Comparison of ENCODE assay signal across 8 mouse cellular contexts in the genomic region with DNA sequence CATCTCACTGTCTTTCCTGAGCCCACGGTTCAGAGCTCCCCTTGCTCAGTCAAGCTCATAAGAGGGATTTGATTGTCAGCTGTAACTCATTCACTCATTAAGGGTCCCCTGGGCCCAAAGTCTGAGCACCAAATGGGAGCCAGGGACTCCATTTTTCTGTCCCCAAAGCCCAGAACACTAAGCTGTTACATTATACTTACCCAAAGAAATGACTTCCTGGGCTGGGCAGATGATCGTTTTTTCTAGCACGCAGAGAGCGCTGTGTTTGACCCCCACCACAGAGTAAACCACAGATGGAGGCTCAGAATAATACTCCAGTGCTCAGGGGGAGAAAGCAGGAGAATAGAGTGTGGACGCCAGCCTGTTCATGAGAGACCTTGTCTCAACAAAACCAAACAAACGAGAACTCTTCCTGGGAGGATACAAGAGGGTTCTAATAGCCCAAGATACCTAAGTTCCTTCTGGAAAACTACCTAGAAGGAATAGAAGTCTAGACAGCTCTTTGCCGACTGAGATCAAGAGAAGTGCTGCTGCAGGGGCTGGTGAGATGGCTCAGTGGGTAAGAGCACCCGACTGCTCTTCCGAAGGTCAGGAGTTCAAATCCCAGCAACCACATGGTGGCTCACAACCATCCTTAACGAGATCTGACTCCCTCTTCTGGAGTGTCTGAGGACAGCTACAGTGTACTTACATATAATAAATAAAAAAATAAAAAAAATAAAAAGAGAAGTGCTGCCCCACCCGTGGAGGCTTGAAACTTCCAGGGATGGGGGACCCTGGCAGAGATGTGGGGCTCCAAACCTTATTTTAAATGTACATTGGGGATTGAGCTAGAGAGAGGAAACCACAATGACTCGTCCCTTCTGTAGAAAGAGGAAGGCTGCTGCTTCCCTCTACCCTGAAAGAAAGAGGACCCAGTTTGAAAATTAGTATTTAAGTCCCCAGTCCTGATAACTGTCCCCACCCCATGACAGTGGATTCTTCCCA. TPM values are rescaled to one million over a fixed set of nuclear protein-coding genes. Genes with fewer than 3 reads are reported as not detected.
DNase-seq lines count a peak whose midpoint lies in the region; ATAC-seq and TF ChIP-seq lines count a peak whose summit lies in the region.

No protein-coding gene starts in this region.

- H3K4me3 ChIP-seq in liver, adult 2 months (ENCODE audit: insufficient read depth, low read depth, low read length) = peak overlapping the region; percentile 69
- peak overlapping the region; percentile 81 for H3K4me3 ChIP-seq in embryonic facial prominence, embryonic 12.5 days
- peak overlapping the region; percentile 83 for H3K4me3 ChIP-seq in intestine, postnatal 0 days (ENCODE audit: low read depth, low read length)
- H3K4me3 ChIP-seq in neural tube, embryonic 13.5 days = peak overlapping the region; percentile 58

- peak overlapping the region; percentile 84 for H3K4me2 ChIP-seq in embryonic facial prominence, embryonic 12.5 days (replicated peaks)
- peak overlapping the region; percentile 90 for H3K4me2 ChIP-seq in intestine, postnatal 0 days (replicated peaks; ENCODE audit: low read depth)
- H3K4me2 ChIP-seq in neural tube, embryonic 13.5 days = peak overlapping the region; percentile 65

- ATAC-seq in embryonic facial prominence, embryonic 12.5 days (ENCODE audit: insufficient number of reproducible peaks, insufficient read depth, low FRiP score, low TSS enrichment) = no peak; the same call in 1 of the 2 replicates
- no peak for ATAC-seq in intestine, postnatal 0 days
- peak; percentile 60; the same call in 1 of the 2 replicates for ATAC-seq in neural tube, embryonic 13.5 days (ENCODE audit: low read depth)

- peak overlapping the region; percentile 21; the same call in 1 of the 2 replicates for H3K27ac ChIP-seq in liver, adult 2 months (replicated peaks; ENCODE audit: insufficient read depth, low read depth, low read length)
- peak overlapping the region; percentile 67 for H3K27ac ChIP-seq in embryonic facial prominence, embryonic 12.5 days
- no peak overlapping the region for H3K27ac ChIP-seq in intestine, postnatal 0 days (ENCODE audit: low read depth, low read length)
- H3K27ac ChIP-seq in neural tube, embryonic 13.5 days (replicated peaks) = peak overlapping the region; percentile 75

- no peaks in the 10 kb centered on the region for H3K27me3 ChIP-seq in liver, adult 2 months (ENCODE audit: control insufficient read depth, insufficient read depth, low read length)
- H3K27me3 ChIP-seq in embryonic facial prominence, embryonic 12.5 days = no peaks in the 10 kb centered on the region
- no peaks in the 10 kb centered on the region for H3K27me3 ChIP-seq in intestine, postnatal 0 days (replicated peaks; ENCODE audit: control insufficient read depth, insufficient read depth, low read length)
- peaks cover 6% of the 10 kb centered on the region; the same call in 1 of the 2 replicates for H3K27me3 ChIP-seq in neural tube, embryonic 13.5 days

- 70% methylated on average over 12 of the region's 12 CpGs for WGBS in liver, adult 2 months
- 57% methylated on average over 12 of the region's 12 CpGs for WGBS in embryonic facial prominence, embryonic 12.5 days
- WGBS in intestine, postnatal 0 days = 60% methylated on average over 12 of the region's 12 CpGs
- 55% methylated on average over 12 of the region's 12 CpGs for WGBS in neural tube, embryonic 13.5 days

- DNase-seq in liver, adult 2 months (ENCODE audit: extremely low read depth, low read depth, low spot score) = no peak
- DNase-seq in liver = no peak
- DNase-seq in gastrocnemius, adult 8-10 months (ENCODE audit: low spot score in 2 of 2) = no peak
- DNase-seq in MN1 (ENCODE audit: low spot score) = no peak
- DNase-seq in right cerebral cortex, postnatal 36 days (ENCODE audit: low spot score in 2 of 2) = no peak

- H3K4me1 ChIP-seq in liver, adult 2 months (ENCODE audit: control insufficient read depth, insufficient read depth, low read length) = no peaks in the 10 kb centered on the region; the same call in 1 of the 2 replicates
- peaks cover 14% of the 10 kb centered on the region; the same call in 1 of the 2 replicates for H3K4me1 ChIP-seq in embryonic facial prominence, embryonic 12.5 days
- H3K4me1 ChIP-seq in intestine, postnatal 0 days (replicated peaks; ENCODE audit: control insufficient read depth, insufficient read depth, low read length) = peaks cover 11% of the 10 kb centered on the region
- peaks cover 38% of the 10 kb centered on the region for H3K4me1 ChIP-seq in neural tube, embryonic 13.5 days (replicated peaks)

- TF ChIP-seq POLR2A in liver, adult 2 months (IDR thresholded peaks at IDR 0.05; ENCODE audit: extremely low read depth, insufficient read depth, low read length) = no peak

- H3K79me2 ChIP-seq in liver, adult 2 months (ENCODE audit: control insufficient read depth, insufficient read depth, low read length) = no peaks in the 10 kb centered on the region

- TF ChIP-seq CTCF in liver, adult 2 months (IDR thresholded peaks at IDR 0.05; ENCODE audit: low read depth, low read length) = no peak
- no peak for TF ChIP-seq CTCF in intestine, postnatal 0 days (IDR thresholded peaks at IDR 0.05; ENCODE audit: low read depth)

- no peaks in the 10 kb centered on the region for H3K9me3 ChIP-seq in embryonic facial prominence, embryonic 12.5 days
- no peaks in the 10 kb centered on the region for H3K9me3 ChIP-seq in intestine, postnatal 0 days (ENCODE audit: control insufficient read depth)
- no peaks in the 10 kb centered on the region for H3K9me3 ChIP-seq in neural tube, embryonic 13.5 days

- no peaks in the 10 kb centered on the region for H3K36me3 ChIP-seq in liver, adult 2 months (ENCODE audit: control insufficient read depth, insufficient read depth, low read length)
- no peaks in the 10 kb centered on the region for H3K36me3 ChIP-seq in embryonic facial prominence, embryonic 12.5 days
- peaks cover 8% of the 10 kb centered on the region; the same call in 1 of the 2 replicates for H3K36me3 ChIP-seq in intestine, postnatal 0 days (ENCODE audit: control insufficient read depth, insufficient read depth)
- H3K36me3 ChIP-seq in neural tube, embryonic 13.5 days = no peaks in the 10 kb centered on the region

- H3K9ac ChIP-seq in liver, adult 2 months (ENCODE audit: low read depth, low read length) = peak overlapping the region; percentile 55
- peak overlapping the region; percentile 71; the same call in 1 of the 2 replicates for H3K9ac ChIP-seq in embryonic facial prominence, embryonic 12.5 days
- H3K9ac ChIP-seq in intestine, postnatal 0 days (ENCODE audit: low read depth, low read length) = peak overlapping the region; percentile 83; the same call in 1 of the 2 replicates
- peak overlapping the region; percentile 73 for H3K9ac ChIP-seq in neural tube, embryonic 13.5 days

RNA-seq across cellular contexts. Expression of gene Prkcd, which starts 1.0 kb away (rescaled TPM):
- 7.7 and 9.5 TPM in 2 replicates for total RNA-seq in liver, adult 2 months (2014; rRNA removed)
- 6.7 and 14.9 TPM in 2 replicates for polyA plus RNA-seq in liver, adult 2 months (2012; rRNA removed)
- polyA plus RNA-seq in embryonic facial prominence, embryonic 12.5 days (2016; fragmentation: Nextera tagmentation; extraction: Ambion mirVana) = 55.6 and 62.0 TPM in 2 replicates
- polyA plus RNA-seq in intestine, postnatal 0 days (2015; fragmentation: Nextera tagmentation; extraction: Ambion mirVana) = 54.7 and 60.6 TPM in 2 replicates
- 55.1 and 63.4 TPM in 2 replicates for polyA plus RNA-seq in neural tube, embryonic 13.5 days (2015; fragmentation: Nextera tagmentation; extraction: Ambion mirVana)
- total RNA-seq in gastrocnemius, adult 8-10 months (2022) = 1 to 10 TPM; 2.3 to 8.6 (median 7.3) TPM

RNA-seq across cellular contexts. Expression of gene Rft1, which starts 27.1 kb away (rescaled TPM):
- 18.4 and 19.0 TPM in 2 replicates for total RNA-seq in liver, adult 2 months (2014; rRNA removed)
- 12.3 and 13.0 TPM in 2 replicates for polyA plus RNA-seq in liver, adult 2 months (2012; rRNA removed)
- polyA plus RNA-seq in embryonic facial prominence, embryonic 12.5 days (2016; fragmentation: Nextera tagmentation; extraction: Ambion mirVana) = 19.9 and 20.0 TPM in 2 replicates
- 8.4 and 9.0 TPM in 2 replicates for polyA plus RNA-seq in intestine, postnatal 0 days (2015; fragmentation: Nextera tagmentation; extraction: Ambion mirVana)
- polyA plus RNA-seq in neural tube, embryonic 13.5 days (2015; fragmentation: Nextera tagmentation; extraction: Ambion mirVana) = 9.6 and 9.9 TPM in 2 replicates
- 1 to 10 TPM; 4.5 to 5.6 (median 4.9) TPM for total RNA-seq in gastrocnemius, adult 8-10 months (2022)
